Mouse (Mus musculus) ES-E14 (cell line): Measurements from ENCODE around the gene Il10rb. TPM values are rescaled to one million over a fixed set of nuclear protein-coding genes. Genes with fewer than 3 reads are reported as not detected.

Experiments
- DNase-seq: peaks from one replicate; pipeline ENCODE4 v3.0.0-alpha.2; 2013; ENCODE audit warnings: low read depth, low spot score
- H3K27ac ChIP-seq: 2 replicates; pipeline ENCODE4 v1.5.1; 2012; ENCODE audit warnings: low read depth, mild to moderate bottlenecking, low read length, moderate library complexity, mixed read lengths; ENCODE audit not compliant: poor library complexity, insufficient read depth, severe bottlenecking
- H3K36me3 ChIP-seq: 2 replicates; pipeline ENCODE4 v1.6.1; 2012; ENCODE audit warnings: mild to moderate bottlenecking, low read length, moderate library complexity, mixed read lengths; ENCODE audit not compliant: control insufficient read depth, poor library complexity, insufficient read depth, severe bottlenecking
- H3K4me1 ChIP-seq, 2 experiments: fragments of 150-350 bp in 1 of 2; sonication (generic) in 1 of 2; 2 replicates each; pipeline ENCODE4 v1.6.1; 2012; ENCODE audit warnings: low read length in 2 of 2, mild to moderate bottlenecking in 1 of 2, mixed read lengths in 1 of 2; ENCODE audit not compliant: control insufficient read depth in 2 of 2, insufficient read depth in 2 of 2, poor library complexity in 1 of 2
- H3K4me3 ChIP-seq, 2 experiments: fragments of 150-350 bp in 1 of 2; sonication (generic) in 1 of 2; 2 replicates each; pipeline ENCODE4 v1.5.1; 2012; ENCODE audit warnings: low read length in 2 of 2, low read depth in 1 of 2, mild to moderate bottlenecking in 1 of 2, mixed read lengths in 1 of 2; ENCODE audit not compliant: insufficient read depth in 1 of 2, poor library complexity in 1 of 2, severe bottlenecking in 1 of 2
- H3K9ac ChIP-seq: 2 replicates; pipeline ENCODE4 v1.6.1; 2012; ENCODE audit warnings: low read depth, mild to moderate bottlenecking, low read length, mixed read lengths; ENCODE audit not compliant: poor library complexity, insufficient read depth, severe bottlenecking
- H3K9me3 ChIP-seq: fragments of 150-350 bp; sonication (generic); 2 replicates; pipeline ENCODE4 v1.6.1; 2012; ENCODE audit warnings: low read depth, mild to moderate bottlenecking, low read length; ENCODE audit not compliant: control insufficient read depth, insufficient read depth
- CHD2 ChIP-seq: IDR thresholded peaks from 2 replicates; pipeline ENCODE4 v1.6.1; 2014; ENCODE audit warnings: mild to moderate bottlenecking, low read depth, low read length, inconsistent platforms
- HCFC1 ChIP-seq: IDR thresholded peaks from 2 replicates; pipeline ENCODE4 v1.6.1; 2012; ENCODE audit warnings: low read length, inconsistent platforms, borderline replicate concordance; ENCODE audit not compliant: insufficient read depth
- MAFK ChIP-seq: IDR thresholded peaks from 2 replicates; pipeline ENCODE4 v1.6.1; 2014; ENCODE audit warnings: mild to moderate bottlenecking, low read depth, low read length, inconsistent platforms; ENCODE audit not compliant: insufficient read depth
- ZC3H11A ChIP-seq: IDR thresholded peaks from 2 replicates; pipeline ENCODE4 v1.6.1; 2012; ENCODE audit warnings: low read depth, mild to moderate bottlenecking, inconsistent platforms, low read length, borderline replicate concordance
- ZNF384 ChIP-seq: IDR thresholded peaks from 2 replicates; pipeline ENCODE4 v1.6.1; 2012; ENCODE audit warnings: low read depth, low read length, inconsistent platforms
- in situ Hi-C, 2 experiments: fragments of 600-800 bp; cut with MboI; formaldehyde crosslinking; loops; one replicate each; pipeline ENCODE4 v1.15.1; 2025; ENCODE audit warnings: low sequenced_read_pairs in 2 of 2, inconsistent platforms in 1 of 2; ENCODE audit not compliant: unreplicated experiment in 2 of 2
- total RNA-seq: library from RNA; depleted of rRNA; stranded (reverse); fragments of 300-350 nt; gene quantifications from 2 replicates; pipeline ENCODE4 v1.2.3, GENCODE M21; 2012; rRNA removed

Gene Il10rb
- total RNA-seq, 1 experiment = 3.4 TPM

GRCm38 (mm10) chr16:91471481-91471880, 65.5 kb downstream of the Il10rb start:
- Histone ChIP-seq H3K9me3 (no peaks in the 10 kb centered on the region), H3K4me1 (peaks cover 0 to 7% of the 10 kb centered on the region in 2 experiments; a peak in 1 of 4 replicates), H3K4me3 (no peak overlapping the region), H3K9ac (no peak overlapping the region), H3K27ac (no peak overlapping the region), H3K36me3 (no peaks in the 10 kb centered on the region)
- TF ChIP-seq HCFC1 (no peak), MAFK (no peak), CHD2 (no peak), ZNF384 (no peak), ZC3H11A (no peak)
- no peak for DNase-seq
- in situ Hi-C loops = no loop called here

Other genes with a start within 250 kb of the Il10rb start
- 0.09 TPM in 1 of 2 replicates, not detected in the other for gene Olig2, start 180.7 kb upstream of the Il10rb start, total RNA-seq
- 0.22 and 0.48 TPM in 2 replicates for gene Olig1, start 136.4 kb upstream of the Il10rb start, total RNA-seq
- gene Ifnar2, start 33.4 kb upstream of the Il10rb start, total RNA-seq = 20.6 and 33.6 TPM in 2 replicates
- not detected in 2 replicates for gene Gm21970, start 14.4 kb upstream of the Il10rb start, total RNA-seq
- 42.2 and 56.2 TPM in 2 replicates for gene Ifnar1, start 79.1 kb downstream of the Il10rb start, total RNA-seq
- gene Ifngr2, start 140.9 kb downstream of the Il10rb start, total RNA-seq = 7.0 and 8.8 TPM in 2 replicates
- 11.8 and 14.1 TPM in 2 replicates for gene Tmem50b, start 191.6 kb downstream of the Il10rb start, total RNA-seq
- 1.6 and 1.7 TPM in 2 replicates for gene Dnajc28, start 212.9 kb downstream of the Il10rb start, total RNA-seq
- 399 and 435 TPM in 2 replicates for gene Gart, start 240.8 kb downstream of the Il10rb start, total RNA-seq
- 172 and 181 TPM in 2 replicates for gene Son, start 241.3 kb downstream of the Il10rb start, total RNA-seq